Mouse (Mus musculus) myocyte (in vitro differentiated cells): Measurements from ENCODE around the gene Cacna2d2.

Source experiments
- MYOG ChIP-seq, 3 experiments: IDR thresholded peaks; one replicate each; pipeline ENCODE4 v1.6.1; 2011; ENCODE audit warnings: control low read depth in 2 of 3, low read depth in 2 of 3, mild to moderate bottlenecking in 2 of 3; ENCODE audit not compliant: insufficient read length in 2 of 3, control insufficient read depth in 1 of 3, insufficient read depth in 1 of 3
- POLR2A ChIP-seq: IDR thresholded peaks from one replicate; pipeline ENCODE4 v1.6.1; 2011; ENCODE audit warnings: low read depth, mild to moderate bottlenecking, control low read depth, moderate library complexity; ENCODE audit not compliant: insufficient read length
- POLR2AphosphoS2 ChIP-seq: IDR thresholded peaks from one replicate; pipeline ENCODE4 v1.6.1; 2011; ENCODE audit warnings: low read depth, control low read depth; ENCODE audit not compliant: insufficient read length
- TCF12 ChIP-seq: IDR thresholded peaks from one replicate; pipeline ENCODE4 v1.6.1; 2011; ENCODE audit warnings: mild to moderate bottlenecking, control low read depth; ENCODE audit not compliant: poor library complexity, insufficient read depth, severe bottlenecking
- USF1 ChIP-seq: IDR thresholded peaks from one replicate; pipeline ENCODE4 v1.6.1; 2011; ENCODE audit warnings: low read depth, mild to moderate bottlenecking, control low read depth, moderate library complexity

DNA sequence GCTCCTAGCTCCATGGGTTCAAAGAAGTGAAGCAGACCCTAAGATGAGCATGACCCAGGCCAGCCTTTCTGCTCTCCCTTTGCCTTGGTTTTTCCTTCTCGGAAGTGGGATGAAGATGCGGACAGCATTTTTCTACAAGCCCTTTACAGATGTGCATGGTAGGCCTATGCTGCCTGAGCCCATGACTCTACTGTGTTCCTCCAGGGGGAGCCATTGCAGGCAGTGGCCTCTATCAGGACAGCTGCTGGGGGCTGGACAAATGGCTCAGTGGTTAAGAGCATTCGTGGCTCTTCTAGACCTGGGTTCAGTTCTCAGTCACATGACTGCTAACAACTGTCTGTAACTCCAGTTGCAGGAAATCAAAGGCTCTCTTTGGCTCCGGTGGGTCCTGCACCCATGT lies 83.4 kb downstream of the Cacna2d2 start:
- no peak for TF ChIP-seq POLR2A
- no peak for TF ChIP-seq USF1
- no peak for TF ChIP-seq TCF12
- peak in 1 of 3 experiments; percentile 19 for TF ChIP-seq MYOG (IDR thresholded peaks at IDR 0.05; ENCODE audit: control insufficient read depth in 1 of 3, insufficient read depth in 1 of 3, insufficient read length in 2 of 3, low read depth in 2 of 3)
- no peak for TF ChIP-seq POLR2AphosphoS2
